Mouse (Mus musculus) telencephalon, adult 2 months (tissue): ENCODE results near the gene Ripk3.
"Not testable (repeated sequence)": the region's sequence is repeated elsewhere in the genome, so short reads cannot be mapped to it uniquely, and the experiment has no call there.

Source experiments
- DNase-seq: peaks from one replicate; pipeline ENCODE4 v3.0.0-alpha.2; 2011; ENCODE audit warnings: low read depth, low spot score

Ripk3 gene

DNA sequence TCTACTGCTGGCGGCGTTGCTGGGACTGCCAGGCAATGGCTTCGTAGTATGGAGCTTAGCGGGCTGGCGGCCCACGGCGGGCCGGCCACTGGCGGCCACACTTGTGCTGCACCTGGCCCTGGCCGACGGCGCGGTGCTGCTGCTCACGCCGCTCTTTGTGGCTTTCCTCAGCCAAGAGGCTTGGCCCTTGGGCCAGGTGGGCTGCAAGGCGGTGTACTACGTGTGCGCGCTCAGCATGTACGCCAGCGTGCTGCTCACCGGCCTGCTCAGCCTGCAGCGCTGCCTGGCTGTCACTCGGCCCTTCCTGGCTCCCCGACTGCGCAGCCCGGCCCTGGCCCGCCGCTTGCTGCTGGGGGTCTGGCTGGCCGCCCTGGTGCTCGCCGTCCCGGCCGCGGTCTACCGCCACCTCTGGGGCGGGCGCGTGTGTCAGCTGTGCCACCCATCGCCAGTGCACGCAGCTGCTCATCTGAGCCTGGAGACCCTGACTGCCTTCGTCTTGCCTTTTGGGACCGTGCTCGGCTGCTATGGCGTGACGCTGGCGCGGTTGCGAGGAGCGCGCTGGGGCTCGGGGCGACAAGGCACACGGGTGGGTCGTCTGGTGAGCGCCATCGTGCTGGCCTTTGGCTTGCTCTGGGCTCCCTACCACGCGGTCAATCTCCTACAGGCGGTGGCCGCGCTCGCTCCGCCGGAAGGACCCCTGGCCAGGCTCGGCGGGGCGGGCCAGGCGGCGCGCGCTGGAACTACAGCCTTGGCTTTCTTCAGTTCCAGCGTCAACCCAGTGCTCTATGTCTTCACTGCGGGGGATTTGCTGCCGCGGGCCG lies 26.5 kb downstream of the Ripk3 start:
- DNase-seq: no peak

DNA sequence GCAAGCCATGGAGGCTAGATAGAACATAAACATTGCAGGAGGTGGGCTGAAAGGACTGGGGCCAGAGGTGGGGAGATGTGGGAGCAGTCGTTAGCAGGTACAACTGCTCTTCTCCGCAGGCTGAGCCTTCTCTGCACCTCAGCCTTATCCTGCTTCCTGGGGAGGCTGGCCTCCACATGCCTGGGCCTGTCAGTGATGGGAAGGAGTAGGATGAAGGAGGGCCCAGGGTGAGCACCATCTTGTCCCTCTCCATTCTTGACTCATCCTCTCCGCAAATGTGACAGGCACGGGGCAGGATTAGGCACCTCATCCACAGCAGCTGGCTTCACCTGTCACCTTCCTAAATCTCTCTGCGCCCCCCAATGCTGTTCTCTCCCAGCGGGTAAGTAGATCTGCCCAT lies 27.5 kb downstream of the Ripk3 start, which contains the start of gene Ltb4r2:
TSS of gene Ltb4r2 (plus strand) at position 266 of the 400 bp plus-strand sequence.
- DNase-seq: no peak

DNA sequence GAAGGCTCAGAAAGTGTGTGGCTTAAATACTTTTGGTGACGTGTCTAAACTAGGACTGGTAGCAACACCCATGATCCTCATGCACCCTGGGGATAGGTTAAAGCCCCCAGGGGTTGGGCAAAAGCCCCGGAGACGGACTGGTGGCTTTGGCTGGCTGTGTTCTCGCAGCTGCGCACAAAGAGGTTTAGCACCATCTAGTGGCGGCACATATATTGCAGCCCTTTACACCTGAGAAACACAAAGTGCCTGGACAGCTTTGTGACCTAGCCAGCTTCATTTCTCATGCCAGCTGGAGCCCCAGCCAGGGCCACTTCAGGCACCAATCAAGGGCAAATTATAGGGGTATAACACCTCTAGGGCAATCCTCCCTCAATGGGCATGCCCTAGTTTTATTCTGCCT lies 28.5 kb downstream of the Ripk3 start:
- not testable (repeated sequence) for DNase-seq

DNA sequence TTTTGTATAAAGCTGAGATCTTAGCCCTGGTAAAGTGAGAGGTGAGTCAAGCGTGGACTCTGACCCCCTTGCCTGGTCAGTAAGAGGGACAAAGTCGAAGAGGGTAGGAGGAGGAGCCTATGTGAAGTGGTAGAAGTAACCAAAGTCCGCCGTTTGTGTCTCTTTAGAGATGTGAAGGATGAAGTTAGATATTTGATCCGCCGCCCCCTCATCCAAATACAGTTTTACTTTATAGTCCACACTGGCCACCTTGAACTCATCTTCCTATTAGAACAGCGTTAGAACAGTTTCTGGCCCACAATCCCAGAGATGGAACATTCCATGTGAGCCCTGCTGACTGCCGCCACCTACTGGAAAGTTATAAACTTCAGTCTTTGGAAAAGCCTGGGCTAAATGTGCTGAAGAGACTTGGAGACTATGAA lies 30.3 kb downstream of the Ripk3 start, which contains the start of gene Cideb:
TSS of gene Cideb (minus strand) at position 96 of the 422 bp plus-strand sequence.
- no peak for DNase-seq

DNA sequence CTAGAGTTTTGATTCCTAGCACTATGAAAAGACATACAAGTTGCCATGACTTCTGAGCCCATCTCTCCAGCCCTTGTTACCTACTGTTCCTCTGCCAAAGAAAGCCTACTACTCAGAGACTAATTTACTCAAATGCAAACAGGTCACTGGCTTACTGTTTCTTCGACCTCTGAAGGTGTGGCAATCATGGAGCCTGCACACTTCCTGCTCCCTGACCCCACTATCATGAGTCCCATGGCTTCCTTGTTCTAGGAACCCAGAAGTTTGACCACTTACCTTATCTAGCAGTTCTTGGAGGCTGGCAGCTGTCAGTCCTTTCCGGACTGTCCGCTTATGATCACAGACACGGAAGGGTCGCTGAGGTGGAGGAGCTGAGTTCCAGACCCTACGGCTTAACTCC lies 31.1 kb downstream of the Ripk3 start:
- DNase-seq: no peak

DNA sequence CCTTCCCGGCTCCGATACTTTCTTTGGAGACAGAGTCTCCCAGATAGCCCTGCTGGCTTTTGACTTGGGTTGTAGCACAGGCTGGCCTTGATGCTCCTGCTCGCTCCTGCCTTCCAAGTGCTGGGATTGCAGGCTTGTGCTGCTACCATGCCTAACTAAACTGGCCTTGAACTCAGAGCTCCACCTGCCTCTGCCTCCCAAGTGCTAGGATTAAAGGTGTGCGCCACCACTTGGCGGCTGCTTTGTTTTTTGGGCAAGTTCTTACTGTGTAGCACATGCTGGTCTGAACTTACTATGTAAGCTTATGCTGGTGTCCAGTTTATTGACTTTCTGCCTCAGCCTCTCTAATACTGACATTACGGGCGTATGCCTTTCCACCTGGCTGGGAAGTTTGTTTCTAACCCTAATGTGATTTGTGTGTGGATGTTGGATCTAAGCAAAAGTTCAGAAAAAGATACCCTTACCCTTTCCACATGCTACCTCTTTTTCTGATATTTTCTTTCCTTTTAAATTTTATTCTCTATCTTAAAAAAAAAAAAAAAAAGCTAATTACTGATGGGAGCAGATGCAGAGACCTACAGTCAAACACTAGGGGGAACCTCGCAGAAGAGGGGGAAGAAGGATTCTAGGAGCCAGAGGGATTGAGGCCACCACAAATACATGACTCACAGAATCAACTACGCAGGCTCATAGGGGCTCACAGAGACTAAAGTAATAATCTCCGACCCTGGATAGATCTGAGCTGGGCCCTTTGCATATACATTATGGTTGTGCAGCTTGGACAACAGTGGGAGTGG lies 41.4 kb downstream of the Ripk3 start:
- no peak for DNase-seq

DNA sequence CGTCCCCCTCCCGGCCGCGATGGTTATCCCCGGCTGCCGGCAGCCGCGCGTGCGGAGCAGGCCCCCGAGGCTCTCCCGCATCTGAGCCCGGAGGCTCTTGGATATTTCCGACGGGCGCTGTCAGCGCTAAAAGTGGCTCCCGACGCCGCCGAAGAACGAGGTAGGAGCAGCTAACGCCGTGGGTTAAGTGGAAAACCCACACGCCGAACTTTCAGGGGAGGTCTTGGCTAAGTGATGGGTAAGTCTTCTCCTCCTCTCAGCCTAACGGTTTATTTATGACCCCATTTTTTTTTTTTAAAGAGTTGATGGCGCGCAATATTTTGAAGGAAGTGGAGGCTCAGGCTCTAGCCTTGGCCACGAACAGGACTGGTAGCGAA lies 42.8 kb downstream of the Ripk3 start:
- DNase-seq: no peak

DNA sequence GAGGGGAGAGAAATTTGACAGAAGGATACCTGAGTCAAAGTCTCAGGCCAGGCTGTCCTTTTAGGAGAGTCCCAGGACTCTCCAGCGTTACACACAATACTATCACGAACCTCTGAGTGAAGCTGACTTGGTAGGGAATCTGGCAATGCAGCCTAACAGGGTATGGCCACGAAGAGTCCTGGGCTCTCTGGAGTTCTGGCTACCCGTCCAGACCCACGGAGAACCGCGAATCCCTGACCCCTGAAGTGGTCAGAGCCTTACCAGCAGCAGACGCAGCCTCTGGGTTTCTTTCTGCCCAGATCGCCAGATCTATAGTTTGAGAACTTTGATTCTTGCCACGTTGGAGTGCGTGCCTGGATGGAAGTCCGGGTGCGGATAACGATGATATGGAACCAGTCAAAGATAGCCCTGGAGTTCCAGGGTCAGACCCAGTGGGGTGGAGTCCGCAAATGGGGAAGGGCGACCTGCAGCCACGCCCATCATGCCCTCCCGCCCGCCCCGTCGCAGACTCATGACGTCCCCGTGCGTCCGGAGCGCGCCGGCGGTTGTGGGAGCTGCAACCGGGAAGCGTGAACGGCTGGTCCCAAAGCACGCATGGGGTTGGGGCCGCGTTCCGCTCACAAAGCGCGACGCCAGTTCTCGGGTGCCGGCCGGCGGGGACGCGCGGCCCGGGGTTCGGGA lies 43.3 kb downstream of the Ripk3 start, which contains the start of the genes Dhrs1 and Nop9:
TSS of gene Dhrs1 (minus strand) at position 511 of the 681 bp plus-strand sequence.
TSS of gene Nop9 (plus strand) at position 514 of the 681 bp plus-strand sequence.
- DNase-seq: peak; percentile 60

DNA sequence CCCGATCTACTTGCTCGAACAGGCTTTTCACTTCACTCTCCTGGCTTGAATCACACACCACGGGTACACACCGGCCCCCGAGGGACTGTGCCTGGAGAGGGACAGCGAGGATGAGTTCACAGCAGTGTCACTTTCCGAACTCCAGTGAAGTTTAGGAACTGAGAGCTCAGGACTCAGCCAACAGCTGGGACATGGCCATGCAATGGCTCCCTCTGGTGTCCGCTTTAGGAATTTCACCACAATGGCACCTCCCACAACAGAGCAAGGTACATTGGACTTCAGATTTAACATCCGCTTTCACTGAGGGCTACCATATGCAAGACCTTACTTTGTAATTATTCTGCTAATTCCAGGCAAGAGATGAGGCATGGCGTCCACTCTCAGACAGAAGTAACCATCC lies 45.0 kb downstream of the Ripk3 start:
- peak; percentile 44 for DNase-seq

DNA sequence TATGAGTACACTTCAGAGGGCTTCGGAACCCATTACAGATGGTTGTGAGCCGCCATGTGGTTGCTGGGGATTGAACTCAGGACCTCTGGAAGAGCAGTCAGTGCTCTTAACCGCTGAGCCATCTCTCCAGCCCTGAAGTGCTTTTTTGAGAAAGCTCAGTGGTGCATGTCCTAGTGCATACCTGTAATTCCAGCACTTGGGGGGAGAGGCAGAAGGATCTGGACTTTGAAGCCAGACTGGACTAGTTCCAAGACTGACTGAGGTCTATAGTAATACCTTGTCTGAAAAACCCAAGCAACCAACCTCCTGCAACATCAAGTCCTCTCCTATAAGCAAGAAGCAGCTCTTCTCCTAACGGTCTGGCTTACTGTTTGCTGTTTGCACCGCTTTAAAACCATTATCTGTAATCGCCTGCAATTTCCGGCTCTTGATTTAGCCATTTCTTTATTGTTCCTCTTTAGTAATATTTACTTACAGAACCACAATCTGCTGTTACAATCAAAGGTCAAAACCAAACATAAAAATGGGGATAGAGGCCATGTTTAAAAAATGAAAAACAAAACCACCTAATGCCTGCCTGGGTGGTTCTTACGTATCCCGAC lies 51.5 kb downstream of the Ripk3 start:
- DNase-seq: no peak

DNA sequence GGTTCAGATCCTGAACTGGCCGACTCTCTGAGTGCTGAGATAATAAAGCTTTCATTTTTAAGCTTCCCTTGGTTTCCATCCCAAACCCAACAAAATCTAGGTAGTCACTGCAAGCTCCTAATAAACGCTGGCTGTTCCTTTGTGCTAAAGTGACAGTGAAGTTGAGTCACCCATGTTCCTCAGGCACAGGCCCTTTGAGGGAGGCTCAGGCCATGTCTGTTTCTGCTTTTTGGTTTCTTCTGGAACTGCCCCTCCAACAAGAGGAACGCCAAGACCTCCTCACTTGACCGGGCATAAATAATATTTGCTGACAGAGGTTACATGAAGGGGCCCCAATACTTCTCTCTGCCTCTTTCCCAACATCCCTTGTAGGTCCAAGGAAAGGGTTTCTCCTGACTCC lies 52.9 kb downstream of the Ripk3 start:
- DNase-seq: no peak

DNA sequence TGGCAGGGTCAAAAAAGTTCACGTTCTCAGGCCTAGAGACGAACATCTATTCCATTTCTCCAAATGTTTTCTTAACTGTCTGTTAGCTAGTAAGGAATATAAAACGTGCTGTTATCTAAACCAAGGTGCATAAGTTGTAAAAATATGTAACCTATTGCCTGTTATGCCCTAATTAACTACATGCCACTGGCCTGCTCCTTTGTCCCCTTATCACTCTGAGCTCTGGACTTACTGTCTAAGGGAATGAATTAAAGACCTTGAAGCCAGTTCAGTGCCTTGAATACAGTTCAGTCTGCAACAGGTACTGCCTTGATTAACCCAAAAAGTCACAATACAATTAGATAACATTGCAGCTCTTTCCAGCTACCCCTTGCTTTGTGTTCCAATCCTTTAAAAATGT lies 53.3 kb downstream of the Ripk3 start:
- DNase-seq: no peak
